Mouse (Mus musculus) bone marrow macrophage, adult 2 months (primary cell): ENCODE data around the gene Tpp2. TPM values are rescaled to one million over a fixed set of nuclear protein-coding genes. Genes with fewer than 3 reads are reported as not detected.
"Not testable (repeated sequence)": the region's sequence is repeated elsewhere in the genome, so short reads cannot be mapped to it uniquely, and the experiment has no call there.

Source experiments
- H3K27ac ChIP-seq: 2 replicates; pipeline ENCODE4 v1.5.1; 2012; ENCODE audit warnings: low read depth, low read length; ENCODE audit not compliant: insufficient read depth
- H3K4me1 ChIP-seq: 2 replicates; pipeline ENCODE4 v1.6.1; 2012; ENCODE audit warnings: low read length; ENCODE audit not compliant: control insufficient read depth, insufficient read depth
- H3K4me3 ChIP-seq: 2 replicates; pipeline ENCODE4 v1.5.1; 2012; ENCODE audit warnings: mild to moderate bottlenecking, low read length, moderate library complexity; ENCODE audit not compliant: insufficient read depth
- CTCF ChIP-seq: IDR thresholded peaks from 2 replicates; pipeline ENCODE4 v1.5.1; 2012; ENCODE audit warnings: low read depth, mild to moderate bottlenecking, low read length, moderate library complexity
- POLR2A ChIP-seq: IDR thresholded peaks from 2 replicates; pipeline ENCODE4 v1.6.1; 2012; ENCODE audit warnings: mild to moderate bottlenecking, low read depth, low read length, borderline replicate concordance
- polyA plus RNA-seq: library from polyadenylated mRNA; stranded (reverse); fragments of >200 nt; gene quantifications from 2 replicates; pipeline ENCODE4 v1.2.4, GENCODE M21; 2012; ENCODE audit not compliant: missing spikeins, insufficient read depth, insufficient read length

Tpp2 gene
- 57.1 and 58.7 TPM in 2 replicates for polyA plus RNA-seq

DNA sequence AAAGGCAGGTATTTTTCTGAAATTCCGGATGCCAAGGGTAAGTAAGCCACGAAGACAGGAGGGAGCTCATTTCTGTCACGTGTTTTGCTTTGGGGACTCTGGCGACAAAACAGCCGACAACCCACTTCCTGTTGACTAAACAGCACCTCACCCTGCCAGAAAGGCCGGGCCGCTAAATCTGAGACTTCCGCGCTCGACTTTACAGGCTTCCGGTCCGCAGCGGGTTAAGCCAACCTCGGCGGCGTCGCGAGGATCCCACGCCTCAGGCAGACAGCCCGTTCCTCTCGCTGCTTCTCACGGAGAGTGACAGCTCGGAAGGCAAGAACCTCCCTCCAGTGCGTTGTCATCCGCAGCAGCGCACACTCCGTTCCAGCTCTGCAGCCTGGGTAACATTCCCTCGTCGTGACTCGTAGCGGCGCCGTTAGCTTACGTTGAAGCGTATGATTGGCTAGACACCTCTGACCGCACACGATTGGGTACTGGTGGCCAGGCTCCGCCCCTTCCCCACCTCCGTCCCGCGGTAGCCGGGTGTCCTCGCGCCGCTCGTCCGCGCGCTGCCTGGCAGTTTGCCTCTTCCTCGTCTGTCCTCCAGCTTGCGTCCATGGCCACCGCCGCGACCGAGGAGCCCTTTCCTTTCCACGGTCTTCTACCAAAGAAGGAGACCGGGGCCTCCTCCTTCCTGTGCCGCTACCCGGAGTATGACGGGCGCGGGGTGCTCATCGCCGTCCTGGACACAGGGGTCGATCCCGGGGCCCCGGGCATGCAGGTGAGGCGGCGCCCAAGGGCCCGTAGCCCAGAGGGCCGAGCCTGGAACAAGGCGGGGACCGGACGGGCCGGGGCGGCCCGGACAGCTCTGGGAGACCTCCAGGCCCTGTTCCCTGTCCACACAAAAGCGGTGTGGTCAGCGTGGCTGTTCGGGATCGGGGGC is at the start of gene Tpp2:
Gene Tpp2 (plus strand): TSS at position 160 of the 928 bp plus-strand sequence.
- TF ChIP-seq CTCF = no peak
- TF ChIP-seq POLR2A = no peak
- peak within 1 kb of the TSS; percentile 65 for H3K4me3 ChIP-seq
- peak within 1 kb of the TSS; percentile 85 for H3K27ac ChIP-seq
- peaks cover 8% of the 10 kb centered on the region for H3K4me1 ChIP-seq

- H3K27ac ChIP-seq, H3K4me3 ChIP-seq, H3K4me1 ChIP-seq: not testable (repeated sequence)
These were observed 45.1 kb upstream of the Tpp2 start for GRCm38 (mm10) chr1:43888358-43888757.

DNA sequence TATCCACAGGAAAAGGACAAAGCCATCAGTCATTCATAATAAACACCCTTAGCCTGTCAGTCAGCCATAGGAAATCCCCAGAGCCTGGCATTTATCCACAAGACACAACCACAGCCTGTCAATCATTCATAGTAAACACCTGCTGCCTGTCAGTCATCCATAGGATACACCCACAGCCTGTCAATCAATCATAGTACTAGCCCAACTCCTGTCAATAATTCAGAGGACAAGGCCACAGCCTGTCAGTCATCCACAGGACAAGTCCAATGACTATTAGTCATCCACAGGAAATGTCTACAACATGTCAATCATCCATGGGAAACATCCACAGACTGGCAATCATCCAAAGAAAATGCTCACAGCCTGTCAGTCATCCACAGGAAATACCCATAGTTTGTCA is 37.7 kb upstream of the Tpp2 start:
- TF ChIP-seq POLR2A = no peak
- TF ChIP-seq CTCF = no peak
- no peak overlapping the region for H3K4me3 ChIP-seq
- H3K27ac ChIP-seq = no peak overlapping the region
- no peaks in the 10 kb centered on the region for H3K4me1 ChIP-seq

DNA sequence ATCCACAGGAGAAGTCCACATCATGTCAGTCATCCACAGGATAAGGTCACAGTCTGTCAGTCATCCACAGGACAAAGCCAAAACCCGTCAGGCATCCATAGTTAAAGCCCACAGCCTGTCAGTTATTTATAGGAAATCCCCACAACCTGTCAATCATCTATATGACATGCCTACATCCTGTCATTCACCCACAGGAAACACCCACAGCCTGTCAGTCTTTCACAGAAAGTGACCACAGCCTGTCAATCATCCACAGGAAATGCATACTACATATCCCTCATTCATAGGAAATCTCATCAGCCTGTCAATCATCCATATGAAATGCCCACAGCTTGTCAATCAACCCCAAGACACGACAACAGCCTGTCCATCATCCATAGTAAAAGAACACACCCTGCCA is 36.3 kb upstream of the Tpp2 start:
- no peak for TF ChIP-seq CTCF
- TF ChIP-seq POLR2A = no peak
- no peaks in the 10 kb centered on the region for H3K4me1 ChIP-seq
- H3K4me3 ChIP-seq = no peak overlapping the region
- no peak overlapping the region for H3K27ac ChIP-seq

DNA sequence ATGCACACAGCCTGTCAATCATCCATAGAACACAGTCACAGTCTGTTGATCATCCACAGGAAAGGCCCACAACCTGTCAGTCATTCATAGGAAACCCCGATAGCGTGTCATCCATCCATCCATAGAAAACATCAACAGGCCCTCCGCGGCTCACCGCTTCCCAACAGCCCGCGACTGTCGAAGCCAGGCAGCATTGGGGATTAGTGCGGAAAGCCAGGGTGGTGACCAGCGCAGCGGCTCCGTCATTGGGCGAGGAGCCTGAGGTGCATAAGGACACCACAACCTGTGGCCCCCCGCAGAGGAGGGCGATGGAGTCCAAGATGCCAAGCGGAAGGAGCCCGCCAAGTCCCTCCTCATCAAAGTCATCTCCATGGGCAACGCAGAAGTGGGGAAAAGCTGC is 35.5 kb upstream of the Tpp2 start:
- H3K27ac ChIP-seq = no peak overlapping the region
- H3K4me1 ChIP-seq = no peaks in the 10 kb centered on the region
- no peak overlapping the region for H3K4me3 ChIP-seq
- no peak for TF ChIP-seq POLR2A

GRCm38 (mm10) chr1:43898991-43899714 is 34.3 kb upstream of the Tpp2 start:
- no peaks in the 10 kb centered on the region for H3K4me1 ChIP-seq
- peak; percentile 69 for TF ChIP-seq CTCF
- no peak for TF ChIP-seq POLR2A
- no peak overlapping the region for H3K4me3 ChIP-seq
- no peak overlapping the region for H3K27ac ChIP-seq

GRCm38 (mm10) chr1:43902417-43902816 is 31.0 kb upstream of the Tpp2 start:
- Histone ChIP-seq H3K27ac (no peak overlapping the region), H3K4me1 (no peaks in the 10 kb centered on the region), H3K4me3 (no peak overlapping the region)
- TF ChIP-seq POLR2A (no peak), CTCF (no peak)

DNA sequence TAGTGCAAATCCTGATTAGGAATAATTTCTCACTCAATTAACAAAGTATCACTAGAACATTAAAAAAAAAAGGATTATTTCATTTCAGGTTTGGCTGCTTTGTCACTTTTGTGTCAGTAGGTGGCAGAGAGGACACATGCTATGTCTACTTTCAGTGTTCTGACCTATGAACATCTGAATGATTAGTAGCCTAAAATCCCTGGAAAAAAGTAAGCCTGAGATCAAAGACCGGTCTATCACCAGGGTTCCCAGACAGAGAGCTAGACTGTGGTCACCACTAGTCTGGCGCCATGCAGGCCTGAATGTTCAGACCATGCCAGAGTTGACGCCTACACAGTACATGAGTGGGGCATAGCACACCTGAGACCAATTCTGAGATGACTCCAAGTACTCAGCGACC is 30.6 kb upstream of the Tpp2 start:
- no peaks in the 10 kb centered on the region for H3K4me1 ChIP-seq
- TF ChIP-seq POLR2A = no peak
- TF ChIP-seq CTCF = 0 out of 2 replicates have a peak, but pooled peaks have one; percentile 22
- no peak overlapping the region for H3K27ac ChIP-seq
- H3K4me3 ChIP-seq = no peak overlapping the region

- no peak for TF ChIP-seq POLR2A
- TF ChIP-seq CTCF = no peak
- no peak overlapping the region for H3K4me3 ChIP-seq
- H3K4me1 ChIP-seq = peaks cover 46% of the 10 kb centered on the region
- H3K27ac ChIP-seq = peak overlapping the region; percentile 34
These were observed 18.0 kb upstream of the Tpp2 start for GRCm38 (mm10) chr1:43915428-43915827.

GRCm38 (mm10) chr1:43916854-43917253 is 16.6 kb upstream of the Tpp2 start:
- TF ChIP-seq CTCF (no peak), POLR2A (no peak)
- Histone ChIP-seq H3K27ac (0 out of 2 replicates have a peak overlapping the region, but pooled peaks have one; percentile 30), H3K4me1 (peaks cover 37% of the 10 kb centered on the region), H3K4me3 (no peak overlapping the region)
